Mouse (Mus musculus): ENCODE results near the gene Stk26.

The Stk26 gene

DNA sequence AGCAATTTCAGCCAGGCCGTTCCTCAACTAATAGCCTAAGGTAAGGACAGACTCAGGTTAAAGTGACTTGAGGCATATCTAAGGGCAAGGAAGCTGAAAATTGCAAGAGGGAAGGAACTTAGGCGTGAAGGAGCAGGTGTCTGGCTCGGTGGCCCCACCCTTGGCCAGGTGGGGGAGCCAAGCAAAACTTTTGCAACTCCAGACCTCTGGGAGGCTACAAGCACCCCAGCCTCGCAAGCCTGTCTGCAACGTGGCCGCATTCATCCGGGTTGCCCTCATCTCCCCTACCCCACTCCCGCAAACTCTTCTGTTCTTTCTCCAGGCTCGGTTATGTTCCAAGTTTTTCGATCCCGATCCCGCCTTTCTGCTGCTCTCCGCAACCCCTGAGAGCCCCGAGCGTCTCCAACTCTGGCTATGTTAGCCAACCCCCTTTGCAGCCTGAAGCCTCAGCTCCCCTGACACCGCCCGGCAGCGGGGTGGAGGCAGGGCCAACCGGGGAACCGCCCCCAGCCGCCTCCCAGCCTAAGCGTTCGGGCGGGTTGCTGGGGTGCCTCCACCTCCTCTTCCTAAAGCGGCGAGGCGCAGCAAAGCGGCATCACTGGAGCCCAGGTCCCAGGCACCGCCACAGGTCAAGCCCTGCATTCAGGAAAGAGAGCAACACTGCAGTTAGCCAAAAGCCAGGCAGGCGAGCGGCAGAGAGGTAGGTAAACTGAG, at the start of gene Stk26:
Gene Stk26, plus strand, starts transcription at position 201 of the 714 bp plus-strand sequence.
- peak; percentile 51 for DNase-seq (ENCODE audit: low read depth)

- no peak for DNase-seq (ENCODE audit: low read depth)
Observed at GRCm38 (mm10) chrX:50793005-50793680, 47.7 kb upstream of the Stk26 start.

- no peak for DNase-seq (ENCODE audit: low read depth)
Observed at GRCm38 (mm10) chrX:50797798-50798197, 43.0 kb upstream of the Stk26 start.

- no peak for DNase-seq (ENCODE audit: low read depth)
Observed at GRCm38 (mm10) chrX:50798571-50798970, 42.3 kb upstream of the Stk26 start.

DNA sequence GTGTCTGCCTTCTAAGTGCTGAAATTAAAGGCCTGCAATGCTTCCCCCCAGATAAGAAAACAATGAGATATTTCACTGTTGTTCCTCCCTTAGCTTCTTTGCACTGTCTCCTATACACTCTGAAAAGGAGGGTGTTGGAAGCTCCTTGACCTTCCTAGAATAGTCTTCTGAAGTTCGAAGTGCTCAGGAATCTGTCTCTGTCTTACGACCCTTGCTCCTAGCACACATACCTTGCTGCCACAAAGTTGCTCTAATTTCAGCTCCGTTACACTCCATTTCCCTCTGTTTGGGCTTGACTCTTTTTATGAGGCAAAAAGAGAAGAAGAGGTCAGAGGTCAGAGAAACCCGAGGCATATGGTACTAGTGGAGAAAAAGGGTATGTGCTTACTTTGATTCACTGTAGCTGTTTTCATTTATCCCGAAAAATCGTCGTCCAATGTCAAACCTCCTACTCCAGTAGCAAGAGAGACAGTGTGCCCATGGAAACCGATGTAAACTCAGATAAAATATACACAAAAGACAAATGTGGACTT, 41.1 kb upstream of the Stk26 start:
- no peak for DNase-seq (ENCODE audit: low read depth)

GRCm38 (mm10) chrX:50805654-50806053, 35.2 kb upstream of the Stk26 start:
- peak; percentile 25 for DNase-seq (ENCODE audit: low read depth)

GRCm38 (mm10) chrX:50823856-50824255, 17.0 kb upstream of the Stk26 start:
- no peak for DNase-seq (ENCODE audit: low read depth)

- DNase-seq (ENCODE audit: low read depth): no peak
Observed at GRCm38 (mm10) chrX:50835592-50835991, 5.3 kb upstream of the Stk26 start.

DNA sequence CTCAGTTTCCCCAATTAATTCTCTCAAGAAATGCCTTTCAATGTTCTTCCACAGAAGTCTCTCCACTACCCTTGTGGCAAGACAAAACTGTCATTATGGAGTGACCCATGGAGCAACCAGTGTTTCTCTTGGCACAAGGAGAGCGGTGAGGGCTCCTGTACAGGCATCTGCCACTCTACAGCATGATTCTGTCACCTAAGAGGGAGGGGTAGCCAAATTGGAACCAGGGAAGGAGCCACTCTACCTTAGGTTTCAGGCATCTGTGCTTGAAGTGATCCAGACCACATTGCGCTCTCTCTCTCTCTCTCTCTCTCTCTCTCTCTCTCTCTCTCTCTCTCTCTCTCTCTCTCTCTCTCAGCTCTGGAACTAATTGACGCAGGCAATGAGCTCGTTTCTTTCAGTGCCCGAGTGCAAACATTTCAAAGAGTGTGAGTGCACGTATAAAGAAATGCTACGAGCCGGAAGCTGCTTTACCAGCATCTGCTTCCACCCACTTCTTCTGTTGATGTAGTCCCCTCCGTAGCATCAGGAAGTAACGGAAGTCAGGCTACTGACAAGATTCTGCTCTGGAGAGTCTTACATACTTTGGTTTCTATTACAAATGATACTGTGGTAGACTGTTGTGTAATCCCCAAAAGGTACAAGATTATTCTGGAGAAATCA, 4.7 kb upstream of the Stk26 start:
- no peak for DNase-seq (ENCODE audit: low read depth)

DNA sequence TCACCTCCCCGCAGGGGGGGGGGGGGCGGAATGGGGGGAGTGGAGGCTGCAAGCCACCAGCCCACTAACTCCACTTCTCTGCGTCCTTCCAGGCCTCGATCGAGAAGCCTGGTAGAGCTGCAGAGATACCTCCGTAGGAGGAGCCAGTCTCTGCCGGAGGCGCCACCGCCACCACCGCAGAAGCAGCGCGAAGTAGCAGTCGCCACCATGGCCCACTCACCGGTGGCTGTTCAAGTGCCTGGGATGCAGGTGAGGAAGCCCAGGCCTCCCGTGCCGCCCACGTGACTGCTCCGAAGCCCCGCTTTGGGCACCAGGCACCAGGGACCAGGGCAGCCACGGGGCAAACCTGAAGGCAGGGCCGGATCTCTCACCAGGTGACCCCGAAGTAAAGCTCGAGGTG, 740 bp downstream of the Stk26 start:
- DNase-seq (ENCODE audit: low read depth): no peak

DNA sequence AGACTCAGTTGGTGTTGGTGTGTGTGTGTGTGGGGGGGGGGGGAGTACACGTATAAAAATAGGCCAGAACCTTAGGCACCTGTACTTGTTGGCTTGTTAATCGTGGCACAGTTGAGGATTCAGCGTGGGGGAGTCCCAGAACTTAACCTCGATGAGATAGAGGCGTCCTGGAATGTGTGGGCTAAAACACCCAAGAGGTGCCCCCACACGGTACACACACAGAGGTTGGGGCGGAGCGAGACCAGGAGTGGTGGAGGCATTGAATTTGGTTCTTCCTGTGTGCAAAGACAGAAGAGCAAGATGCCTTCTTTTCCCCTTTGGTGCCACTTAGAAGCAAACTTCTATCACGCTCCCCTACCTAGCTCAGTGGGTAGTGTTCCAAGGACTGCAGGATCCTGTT, 1.2 kb downstream of the Stk26 start:
- DNase-seq (ENCODE audit: low read depth): no peak

DNA sequence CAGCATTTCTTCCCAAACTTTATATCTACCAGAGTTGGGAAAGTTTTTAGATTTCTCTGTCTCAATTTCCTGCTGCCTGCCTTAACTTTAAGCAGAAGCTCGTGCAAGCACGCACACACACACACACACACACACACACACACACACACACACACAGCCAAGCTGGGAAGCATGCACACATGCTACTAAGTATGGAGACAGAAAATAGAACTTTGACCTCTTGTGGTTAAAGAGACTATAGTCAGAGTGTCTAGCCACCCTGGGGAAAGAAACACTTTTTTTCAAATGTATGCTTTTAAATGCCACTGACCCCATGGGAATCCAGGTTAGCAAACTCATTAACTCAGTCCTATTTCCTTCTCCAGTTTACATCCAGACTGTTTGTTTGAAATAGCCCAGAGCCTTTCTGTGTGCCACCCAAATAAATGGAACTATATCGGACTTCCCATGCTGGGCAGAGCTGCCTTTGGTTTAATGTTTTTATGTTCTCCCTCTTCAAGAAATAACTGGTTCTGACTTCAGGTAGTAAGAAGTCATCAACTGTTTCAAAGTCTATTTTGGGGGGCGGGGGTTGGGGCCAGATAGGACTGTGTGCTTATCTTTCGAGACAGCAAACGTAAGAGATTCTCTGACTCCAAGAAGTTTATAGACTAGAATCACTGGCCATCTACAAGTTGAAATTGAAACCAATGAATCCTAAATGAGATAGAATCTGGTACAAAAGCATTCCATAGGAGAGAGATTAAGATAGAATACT, 9.8 kb downstream of the Stk26 start:
- DNase-seq (ENCODE audit: low read depth): no peak

GRCm38 (mm10) chrX:50863771-50864170, 22.9 kb downstream of the Stk26 start:
- no peak for DNase-seq (ENCODE audit: low read depth)

DNA sequence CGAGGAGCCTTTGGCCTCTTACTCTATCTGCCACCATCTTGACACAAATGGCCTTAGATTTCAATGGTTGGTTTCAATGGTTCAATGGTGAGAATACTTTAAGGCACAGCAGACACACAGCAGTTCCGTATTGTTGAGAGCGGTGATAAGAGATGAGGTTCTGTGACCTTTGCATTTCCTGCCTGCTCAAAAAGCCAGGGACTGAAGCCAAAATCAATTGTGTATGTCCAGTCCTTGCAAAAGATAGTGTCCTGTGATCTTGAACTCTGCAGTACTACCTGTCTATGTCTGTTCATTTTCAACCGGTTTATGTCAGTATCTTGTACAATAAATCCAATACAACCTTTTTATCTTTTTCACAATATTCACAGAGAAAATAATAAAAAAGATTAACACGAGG, 23.9 kb downstream of the Stk26 start:
- DNase-seq (ENCODE audit: low read depth): no peak

DNA sequence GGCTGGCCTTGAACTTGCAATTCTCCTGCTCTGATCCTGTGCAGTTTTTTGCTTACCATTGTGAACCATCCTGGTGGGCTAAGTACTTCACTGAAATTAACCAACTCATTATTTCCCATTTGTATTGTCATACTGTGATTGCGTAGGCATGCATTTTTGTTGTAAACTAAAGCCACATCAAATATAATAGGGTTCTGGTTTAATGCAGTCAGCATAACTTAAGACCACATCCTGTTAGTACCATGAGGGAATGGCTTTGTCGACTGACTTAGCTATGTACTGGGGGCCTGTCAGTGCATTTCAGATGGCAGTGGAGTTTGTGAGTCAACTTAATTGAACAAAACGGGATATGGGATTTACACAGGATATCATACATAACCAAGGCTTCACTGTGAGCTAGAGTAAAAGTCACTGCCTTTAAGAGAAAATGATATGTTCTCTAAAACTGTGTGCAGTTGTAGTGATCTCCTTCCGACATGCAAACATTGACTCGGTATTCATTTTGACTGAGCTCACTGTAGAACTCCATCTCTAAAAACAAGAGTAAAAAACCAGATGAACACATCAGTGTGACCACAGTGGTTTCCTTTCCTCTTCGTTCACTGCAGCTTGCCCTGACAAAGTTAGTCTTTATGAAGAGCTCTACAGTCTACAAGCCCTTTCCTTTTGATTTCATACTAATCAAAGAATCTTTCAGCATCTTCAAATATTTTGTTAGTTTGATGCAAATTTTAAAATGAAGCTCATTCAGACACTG, 33.6 kb downstream of the Stk26 start:
- no peak for DNase-seq (ENCODE audit: low read depth)

- DNase-seq (ENCODE audit: low read depth): no peak
Observed at GRCm38 (mm10) chrX:50887999-50888398, 47.2 kb downstream of the Stk26 start.

- no peak for DNase-seq (ENCODE audit: low read depth)
Observed at GRCm38 (mm10) chrX:50903497-50903896, 62.6 kb downstream of the Stk26 start.

- DNase-seq (ENCODE audit: low read depth): no peak
Observed at GRCm38 (mm10) chrX:50909915-50910314, 69.1 kb downstream of the Stk26 start.

DNA sequence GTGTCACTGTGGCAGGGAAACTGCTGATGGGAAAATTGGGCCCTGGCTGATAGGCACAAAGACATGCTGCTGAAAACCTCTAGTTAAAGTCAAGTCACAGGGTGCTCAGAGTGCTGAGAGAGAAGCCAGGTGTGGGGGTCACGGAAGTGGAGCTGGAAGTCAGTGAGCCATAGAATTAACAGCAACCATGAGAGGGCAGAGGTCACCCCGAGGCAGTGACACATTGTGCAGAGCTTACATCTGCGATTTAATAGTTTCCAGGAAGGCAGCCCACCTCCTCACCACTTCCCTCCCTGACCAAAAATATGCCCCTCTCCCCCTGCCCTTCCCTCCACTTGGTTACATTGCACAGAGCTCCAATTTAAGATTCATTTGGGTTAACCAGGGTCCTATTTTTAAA, 76.5 kb downstream of the Stk26 start:
- no peak for DNase-seq (ENCODE audit: low read depth)

DNA sequence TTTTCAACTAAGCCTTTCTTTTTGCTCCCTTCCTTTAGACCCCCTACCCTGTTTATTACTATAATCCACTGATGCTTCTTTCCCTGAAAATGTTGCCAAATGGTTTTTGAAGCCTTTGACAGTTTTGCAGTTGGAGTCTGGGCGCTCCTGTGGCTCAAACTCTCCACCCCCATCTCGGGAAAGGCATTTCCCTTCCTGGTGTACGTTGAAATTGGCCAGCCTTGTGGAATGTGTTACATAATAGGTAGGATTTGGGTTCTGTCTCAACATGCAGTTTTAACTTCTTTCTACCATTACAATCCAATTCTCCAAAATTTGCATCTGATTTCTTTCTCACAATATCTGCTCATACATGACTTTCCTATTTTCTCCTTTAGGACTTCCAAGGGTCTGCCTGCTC, 77.9 kb downstream of the Stk26 start:
- no peak for DNase-seq (ENCODE audit: low read depth)

GRCm38 (mm10) chrX:50924629-50925364, 84.0 kb downstream of the Stk26 start:
- DNase-seq (ENCODE audit: low read depth): no peak

Measured in c-Kit-positive CD71-negative TER-119-negative erythroid progenitor cells, embryonic 14.5 days (primary cell).